Mouse (Mus musculus) megakaryocyte, embryonic 14.5 days (primary cell): ENCODE data around the gene Zfp51.

Experiments used
- FLI1 ChIP-seq: IDR thresholded peaks from 2 replicates; pipeline ENCODE4 v1.6.1; 2012; ENCODE audit warnings: low read length, inconsistent platforms, mixed read lengths
- GATA1 ChIP-seq: IDR thresholded peaks from 3 replicates; pipeline ENCODE4 v1.6.1; 2012; ENCODE audit warnings: mixed read lengths, low read length, inconsistent platforms, borderline replicate concordance

DNA sequence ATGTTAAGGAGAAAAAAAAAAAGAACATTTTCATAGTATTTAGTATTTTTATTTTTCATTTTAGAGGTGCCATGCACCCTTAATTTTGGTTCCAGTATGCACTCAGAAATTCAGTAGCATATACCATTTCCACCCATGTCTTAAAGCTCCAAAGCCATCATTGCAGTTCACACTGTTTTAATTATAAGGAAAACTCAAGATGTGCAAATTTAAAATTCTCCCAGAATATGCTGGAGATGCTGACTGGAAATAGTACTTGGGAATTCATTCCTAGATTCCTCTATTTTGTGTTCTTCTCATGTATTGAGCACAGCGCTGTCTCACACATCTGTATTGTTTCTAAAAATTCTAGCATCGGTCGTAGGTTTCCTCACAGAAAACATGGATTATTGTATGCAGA, 56.1 kb downstream of the Zfp51 start:
- TF ChIP-seq GATA1: no peak
- no peak for TF ChIP-seq FLI1
